Mouse (Mus musculus) lung, embryonic 15.5 days (tissue): ENCODE results near the gene Adrm1. TPM values are rescaled to one million over a fixed set of nuclear protein-coding genes. Genes with fewer than 3 reads are reported as not detected.
A peak's percentile ranks its signal among the peaks of the same experiment; 100 is the strongest.

Experiments used
- ATAC-seq: fragments of 200-750 bp; cut with Nextera tagmentation; 2 replicates; pipeline ENCODE4 v1.8.0; 2017; ENCODE audit warnings: moderate number of reproducible peaks, borderline replicate concordance; ENCODE audit not compliant: low FRiP score, low TSS enrichment; ENCODE audit errors: extremely low read depth
- H3K27ac ChIP-seq: fragments of 300-500 bp; sonication (generic); 2 replicates; pipeline ENCODE4 v1.5.1; 2015; ENCODE audit warnings: moderate library complexity, mild to moderate bottlenecking, inconsistent platforms
- H3K27me3 ChIP-seq: fragments of 300-500 bp; sonication (generic); 2 replicates; pipeline ENCODE4 v1.6.1; 2015; ENCODE audit warnings: inconsistent platforms
- H3K36me3 ChIP-seq: fragments of 300-500 bp; sonication (generic); 2 replicates; pipeline ENCODE4 v1.6.1; 2015; ENCODE audit warnings: inconsistent platforms
- H3K4me1 ChIP-seq: fragments of 300-500 bp; sonication (generic); 2 replicates; pipeline ENCODE4 v1.6.1; 2015; ENCODE audit warnings: inconsistent platforms
- H3K4me2 ChIP-seq: fragments of 300-500 bp; sonication (generic); 2 replicates; pipeline ENCODE4 v1.6.1; 2015; ENCODE audit warnings: inconsistent platforms, mild to moderate bottlenecking, moderate library complexity
- H3K4me3 ChIP-seq: fragments of 300-500 bp; sonication (generic); 2 replicates; pipeline ENCODE4 v1.5.1; 2015; ENCODE audit warnings: mild to moderate bottlenecking, inconsistent platforms
- H3K9ac ChIP-seq: fragments of 300-500 bp; sonication (generic); 2 replicates; pipeline ENCODE4 v1.6.1; 2015; ENCODE audit warnings: inconsistent platforms
- H3K9me3 ChIP-seq: fragments of 300-500 bp; sonication (generic); 2 replicates; pipeline ENCODE4 v1.6.1; 2016; ENCODE audit warnings: inconsistent platforms
- WGBS: fragments of 180-500 bp; shearing (Covaris S2); methylation state at CpG from one replicate; pipeline ENCODE4 v1.1.7; 2015; 5-methylcytosine and 5-hydroxymethylcytosine counted together
- microRNA-seq: library from miRNA; unstranded; fragments of <30 nt; microRNA quantifications from one replicate; pipeline ENCODE4, GENCODE M21; 2016
- polyA plus RNA-seq: library from polyadenylated mRNA; unstranded; fragments of >200 nt; fragmentation: Nextera tagmentation; extraction: Ambion mirVana; gene quantifications from 2 replicates; pipeline ENCODE4 v1.2.1, GENCODE M21; 2015

Gene Adrm1
- polyA plus RNA-seq, 1 experiment from 2014 or later: 191 TPM

GRCm38 (mm10) chr2:180221051-180221450 is 49.8 kb downstream of the Adrm1 start:
- Histone ChIP-seq H3K36me3 (no peaks in the 10 kb centered on the region), H3K4me3 (no peak overlapping the region), H3K4me1 (peaks cover 82% of the 10 kb centered on the region), H3K4me2 (no peak overlapping the region), H3K9me3 (no peaks in the 10 kb centered on the region), H3K27ac (peak overlapping the region; percentile 91), H3K9ac (no peak overlapping the region), H3K27me3 (peaks cover 17% of the 10 kb centered on the region)
- 81% methylated on average over 9 of the region's 9 CpGs for WGBS
- no peak for ATAC-seq

DNA sequence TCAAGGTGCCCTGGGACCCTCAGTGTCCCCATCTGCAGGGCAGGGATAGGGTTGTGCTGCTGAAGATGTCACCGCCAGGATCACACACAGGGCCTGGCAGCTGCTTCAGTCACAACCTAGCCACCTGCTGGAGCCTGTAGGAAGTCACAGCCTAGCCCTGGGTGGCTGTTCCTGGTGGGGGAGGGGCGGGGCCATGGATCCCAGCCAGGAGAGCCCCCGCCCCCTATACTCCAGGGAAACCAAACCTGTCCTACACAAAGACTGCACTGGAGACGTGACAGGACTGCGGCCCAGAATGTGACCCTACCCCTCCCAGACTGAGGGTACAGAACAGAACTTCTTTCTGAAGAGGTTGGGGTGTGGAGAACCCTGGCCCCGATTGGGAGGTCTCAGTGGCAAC is 51.0 kb downstream of the Adrm1 start:
- 10% methylated on average over 6 of the region's 6 CpGs for WGBS
- peak; percentile 58 for ATAC-seq
- H3K9ac ChIP-seq: no peak overlapping the region
- peaks cover 24% of the 10 kb centered on the region for H3K27me3 ChIP-seq
- peaks cover 81% of the 10 kb centered on the region for H3K4me1 ChIP-seq
- H3K9me3 ChIP-seq: no peaks in the 10 kb centered on the region
- peak overlapping the region; percentile 65 for H3K4me3 ChIP-seq
- H3K4me2 ChIP-seq: peak overlapping the region; percentile 94
- H3K36me3 ChIP-seq: no peaks in the 10 kb centered on the region
- peak overlapping the region; percentile 91 for H3K27ac ChIP-seq

GRCm38 (mm10) chr2:180224647-180225043 is 53.4 kb downstream of the Adrm1 start:
- 4% methylated on average over 11 of the region's 13 CpGs for WGBS
- Histone ChIP-seq H3K9me3 (no peaks in the 10 kb centered on the region), H3K4me3 (peak overlapping the region; percentile 65), H3K27me3 (peaks cover 24% of the 10 kb centered on the region), H3K27ac (peak overlapping the region; percentile 91), H3K36me3 (no peaks in the 10 kb centered on the region), H3K4me2 (peak overlapping the region; percentile 94), H3K9ac (peak overlapping the region; percentile 85), H3K4me1 (peaks cover 79% of the 10 kb centered on the region)
- ATAC-seq: no peak

- Histone ChIP-seq H3K4me2 (peak overlapping the region; percentile 94), H3K4me3 (peak overlapping the region; percentile 65)
These were observed 53.9 kb downstream of the Adrm1 start for GRCm38 (mm10) chr2:180225044-180225761.

More at GRCm38 (mm10) chr2:180225044-180225761, 53.9 kb downstream of the Adrm1 start:
- Histone ChIP-seq H3K9ac (peak overlapping the region; percentile 85), H3K9me3 (no peaks in the 10 kb centered on the region), H3K27ac (peak overlapping the region; percentile 91), H3K36me3 (no peaks in the 10 kb centered on the region), H3K4me1 (peaks cover 79% of the 10 kb centered on the region), H3K27me3 (peaks cover 24% of the 10 kb centered on the region)
- under 1% methylated on average over 55 of the region's 55 CpGs for WGBS
- 0 out of 2 replicates have a peak, but pooled peaks have one; percentile 0 for ATAC-seq

Small RNAs within 50 kb of the gene (microRNA-seq; reads per million reads assigned to microRNA genes)
- not detected for gene Mir7005

Other genes starting within 250 kb of the Adrm1 start
- 3.4 and 3.7 TPM in 2 replicates for gene Taf4, start 194.8 kb upstream of the Adrm1 start, polyA plus RNA-seq
- gene Lsm14b, start 146.5 kb upstream of the Adrm1 start, polyA plus RNA-seq: 7.5 and 9.5 TPM in 2 replicates
- gene Psma7, start 129.1 kb upstream of the Adrm1 start, polyA plus RNA-seq: 513 and 529 TPM in 2 replicates
- gene Ss18l1, start 129.0 kb upstream of the Adrm1 start, polyA plus RNA-seq: 4.0 and 4.5 TPM in 2 replicates
- gene Mtg2, start 100.9 kb upstream of the Adrm1 start, polyA plus RNA-seq: 26.4 and 26.6 TPM in 2 replicates
- not detected in 2 replicates for gene Hrh3, start 67.0 kb upstream of the Adrm1 start, polyA plus RNA-seq
- gene Osbpl2, start 52.2 kb upstream of the Adrm1 start, polyA plus RNA-seq: 30.9 and 32.5 TPM in 2 replicates
- gene Lama5, start 54.4 kb downstream of the Adrm1 start, polyA plus RNA-seq: 79.0 and 83.2 TPM in 2 replicates
- 477 and 524 TPM in 2 replicates for gene Rps21, start 85.9 kb downstream of the Adrm1 start, polyA plus RNA-seq
- 14.1 and 16.5 TPM in 2 replicates for gene Cables2, start 102.0 kb downstream of the Adrm1 start, polyA plus RNA-seq
- 2.3 and 3.1 TPM in 2 replicates for gene Rbbp8nl, start 118.4 kb downstream of the Adrm1 start, polyA plus RNA-seq
- 26.2 and 27.8 TPM in 2 replicates for gene Gata5, start 163.2 kb downstream of the Adrm1 start, polyA plus RNA-seq